In genomic region chr8:71511644-71512043, GRCm38 (mm10) we compare ENCODE assay signal across 8 mouse cellular contexts. TPM values are rescaled to one million over a fixed set of nuclear protein-coding genes. Genes with fewer than 3 reads are reported as not detected.
A peak's percentile ranks its signal among the peaks of the same experiment; 100 is the strongest.
DNase-seq lines count a peak whose midpoint lies in the region; ATAC-seq lines count a peak whose summit lies in the region.

TSS of gene Plvap (minus strand) at chr8:71511752.

- peaks cover 51% of the 10 kb centered on the region for H3K27me3 ChIP-seq in limb, embryonic 12.5 days
- peaks cover 16% of the 10 kb centered on the region for H3K27me3 ChIP-seq in stomach, embryonic 14.5 days (ENCODE audit: control insufficient read depth, insufficient read depth, low read length)

- intact Hi-C loops in heart, postnatal 36 days (cut with DNase I): no loop called here
- intact Hi-C loops in left cerebral cortex, postnatal 4 days (cut with DNase I): no loop called here

- H3K4me3 ChIP-seq in limb, embryonic 12.5 days (replicated peaks): peak within 1 kb of the TSS; percentile 5
- peak within 1 kb of the TSS; percentile 8; the same call in 1 of the 2 replicates for H3K4me3 ChIP-seq in stomach, embryonic 14.5 days (ENCODE audit: low read depth, low read length)

- peaks cover 8% of the 10 kb centered on the region; the same call in 1 of the 2 replicates for H3K4me1 ChIP-seq in limb, embryonic 12.5 days (replicated peaks)
- H3K4me1 ChIP-seq in stomach, embryonic 14.5 days (ENCODE audit: control insufficient read depth, insufficient read depth, low read length): no peaks in the 10 kb centered on the region

- no peak within 1 kb of the TSS for H3K4me2 ChIP-seq in limb, embryonic 12.5 days
- no peak within 1 kb of the TSS for H3K4me2 ChIP-seq in stomach, embryonic 14.5 days (replicated peaks; ENCODE audit: low read depth, low read length)

- no peaks in the 10 kb centered on the region for H3K9me3 ChIP-seq in limb, embryonic 12.5 days
- H3K9me3 ChIP-seq in stomach, embryonic 14.5 days (ENCODE audit: control insufficient read depth, low read depth, low read length): no peaks in the 10 kb centered on the region

- H3K36me3 ChIP-seq in limb, embryonic 12.5 days: no peaks in the 10 kb centered on the region
- no peaks in the 10 kb centered on the region for H3K36me3 ChIP-seq in stomach, embryonic 14.5 days (ENCODE audit: control insufficient read depth, insufficient read depth, low read length)

- WGBS in limb, embryonic 12.5 days: 60% methylated on average over 13 of the region's 14 CpGs
- 26% methylated on average over 14 of the region's 14 CpGs for WGBS in stomach, embryonic 14.5 days

- no peak within 1 kb of the TSS for H3K27ac ChIP-seq in limb, embryonic 12.5 days
- no peak within 1 kb of the TSS for H3K27ac ChIP-seq in stomach, embryonic 14.5 days (ENCODE audit: low read length)

- no peak within 1 kb of the TSS for H3K9ac ChIP-seq in limb, embryonic 12.5 days (replicated peaks)
- no peak within 1 kb of the TSS for H3K9ac ChIP-seq in stomach, embryonic 14.5 days (replicated peaks; ENCODE audit: low read depth, low read length)

- no peak for DNase-seq in gastrocnemius, adult 18-20 months (ENCODE audit: low spot score)
- no peak for DNase-seq in gastrocnemius, postnatal 25 days
- DNase-seq in c-Kit-positive CD71-positive TER-119-positive erythroid progenitor cells, embryonic 14.5 days (ENCODE audit: low spot score): peak; percentile 55
- DNase-seq in heart, postnatal 36 days: no peak
- DNase-seq in frontal cortex, postnatal 25 days (ENCODE audit: low spot score in 2 of 2): no peak
- no peak for DNase-seq in left cerebral cortex, postnatal 4 days

- no peak for ATAC-seq in limb, embryonic 12.5 days (ENCODE audit: insufficient number of reproducible peaks, insufficient read depth, low FRiP score, low TSS enrichment, low read depth)
- no peak for ATAC-seq in stomach, embryonic 14.5 days (ENCODE audit: insufficient number of reproducible peaks, insufficient read depth, low FRiP score, low read depth)

RNA-seq across cellular contexts. Expression of gene Plvap, which starts in this region (rescaled TPM):
- total RNA-seq in gastrocnemius, adult 18-20 months (2021): 10 to 100 TPM; 11.1 to 12.0 TPM
- total RNA-seq in gastrocnemius, postnatal 25 days (2021): 10 to 100 TPM in 1 of 2 experiments, 1 to 10 TPM in 1; 8.4 to 22.5 TPM
- total RNA-seq in heart, postnatal 36 days (2021): 10 to 100 TPM; 24.5 to 26.0 TPM
- polyA plus RNA-seq in limb, embryonic 12.5 days (2016; fragmentation: Nextera tagmentation; extraction: Ambion mirVana): 59.2 and 62.5 TPM in 2 replicates
- polyA plus RNA-seq in stomach, embryonic 14.5 days (2014; fragmentation: Nextera tagmentation; extraction: Ambion mirVana): 67.1 and 67.5 TPM in 2 replicates
- 1 to 10 TPM; 6.2 to 7.3 TPM for total RNA-seq in left cerebral cortex, postnatal 4 days (2021)
